ENCODE assay signal across 8 mouse cellular contexts in genomic region chr3:55782056-55782687, GRCm38 (mm10). TPM values are rescaled to one million over a fixed set of nuclear protein-coding genes. Genes with fewer than 3 reads are reported as not detected.
DNase-seq lines count a peak whose midpoint lies in the region; ATAC-seq lines count a peak whose summit lies in the region.

Gene Mab21l1, plus strand, starts transcription at chr3:55782510.

- H3K9me3 ChIP-seq in intestine, embryonic 16.5 days (ENCODE audit: control insufficient read depth, low read length) = no peaks in the 10 kb centered on the region

- no peaks in the 10 kb centered on the region for H3K36me3 ChIP-seq in intestine, embryonic 16.5 days (ENCODE audit: control insufficient read depth, insufficient read depth, low read length)

- peaks cover 42% of the 10 kb centered on the region for H3K27me3 ChIP-seq in intestine, embryonic 16.5 days (replicated peaks; ENCODE audit: control insufficient read depth, insufficient read depth, low read length)

- peaks cover 5% of the 10 kb centered on the region; the same call in 1 of the 2 replicates for H3K4me1 ChIP-seq in intestine, embryonic 16.5 days (ENCODE audit: control insufficient read depth, insufficient read depth, low read length)

- peak within 1 kb of the TSS; percentile 43; the same call in 1 of the 2 replicates for H3K9ac ChIP-seq in intestine, embryonic 16.5 days (ENCODE audit: low read depth, low read length)

- peak within 1 kb of the TSS; percentile 38 for H3K4me3 ChIP-seq in intestine, embryonic 16.5 days (ENCODE audit: low read length)

- H3K27ac ChIP-seq in intestine, embryonic 16.5 days (ENCODE audit: low read length) = 0 out of 2 replicates have a peak within 1 kb of the TSS, but pooled peaks have one; percentile 28

- intact Hi-C loops in left cerebral cortex, postnatal 4 days (cut with DNase I) = no loop called here

- peak; percentile 94 for DNase-seq in left cerebral cortex, postnatal 4 days
- no peak for DNase-seq in left cerebral cortex, adult 18-20 months (ENCODE audit: low spot score in 2 of 2)
- DNase-seq in cerebellum, adult 9-11 months = peak; percentile 96
- DNase-seq in gastrocnemius, postnatal 10 days = peak; percentile 80
- peak; percentile 45 for DNase-seq in mesoderm, embryonic 11.5 days (ENCODE audit: low read depth, low spot score)
- DNase-seq in right cerebral cortex, adult 18-20 months = no peak

- H3K4me2 ChIP-seq in intestine, embryonic 16.5 days (ENCODE audit: low read depth, low read length) = peak within 1 kb of the TSS; percentile 36

- peak; percentile 27; the same call in 1 of the 2 replicates for ATAC-seq in intestine, embryonic 16.5 days
- no peak for ATAC-seq in frontal cortex, adult (ENCODE audit: low TSS enrichment)

- WGBS in intestine, embryonic 16.5 days = 36% methylated on average over 16 of the region's 16 CpGs

RNA-seq across cellular contexts. Expression of gene Mab21l1, which starts in this region (rescaled TPM):
- 1 to 10 TPM; 1.3 to 4.3 TPM for total RNA-seq in left cerebral cortex, postnatal 4 days (2021)
- total RNA-seq in left cerebral cortex, adult 18-20 months (2021) = 1 to 10 TPM; 1.8 to 2.1 TPM
- 1 to 10 TPM; 3.1 to 3.3 TPM for total RNA-seq in gastrocnemius, postnatal 10 days (2021)
- polyA plus RNA-seq in intestine, embryonic 16.5 days (2015; fragmentation: Nextera tagmentation; extraction: Ambion mirVana) = 8.8 and 9.4 TPM in 2 replicates

Comparison
In these comparisons a context has a peak if more than half of its experiments do, and no peak if none do; other contexts are left out.
1. DNase-seq: peak in left cerebral cortex, postnatal 4 days (single experiment), cerebellum, adult 9-11 months (single experiment), gastrocnemius, postnatal 10 days (single experiment) and mesoderm, embryonic 11.5 days (single experiment); none in left cerebral cortex, adult 18-20 months (0 of 2) and right cerebral cortex, adult 18-20 months (single experiment).